Mouse (Mus musculus) CD8-positive naive resting alpha-beta T cell, adult 2 months (primary cell): ENCODE data around the gene Fbxl15.
A peak's percentile ranks its signal among the peaks of the same experiment; 100 is the strongest.

Source experiments
- DNase-seq, 2 experiments: peaks; one replicate each; pipeline ENCODE4 v3.0.0; 2022; ENCODE audit warnings: low read depth in 2 of 2, low spot score in 2 of 2

Gene Fbxl15

GRCm38 (mm10) chr19:46308303-46308702 is 19.7 kb upstream of the Fbxl15 start:
- no peak for DNase-seq

DNA sequence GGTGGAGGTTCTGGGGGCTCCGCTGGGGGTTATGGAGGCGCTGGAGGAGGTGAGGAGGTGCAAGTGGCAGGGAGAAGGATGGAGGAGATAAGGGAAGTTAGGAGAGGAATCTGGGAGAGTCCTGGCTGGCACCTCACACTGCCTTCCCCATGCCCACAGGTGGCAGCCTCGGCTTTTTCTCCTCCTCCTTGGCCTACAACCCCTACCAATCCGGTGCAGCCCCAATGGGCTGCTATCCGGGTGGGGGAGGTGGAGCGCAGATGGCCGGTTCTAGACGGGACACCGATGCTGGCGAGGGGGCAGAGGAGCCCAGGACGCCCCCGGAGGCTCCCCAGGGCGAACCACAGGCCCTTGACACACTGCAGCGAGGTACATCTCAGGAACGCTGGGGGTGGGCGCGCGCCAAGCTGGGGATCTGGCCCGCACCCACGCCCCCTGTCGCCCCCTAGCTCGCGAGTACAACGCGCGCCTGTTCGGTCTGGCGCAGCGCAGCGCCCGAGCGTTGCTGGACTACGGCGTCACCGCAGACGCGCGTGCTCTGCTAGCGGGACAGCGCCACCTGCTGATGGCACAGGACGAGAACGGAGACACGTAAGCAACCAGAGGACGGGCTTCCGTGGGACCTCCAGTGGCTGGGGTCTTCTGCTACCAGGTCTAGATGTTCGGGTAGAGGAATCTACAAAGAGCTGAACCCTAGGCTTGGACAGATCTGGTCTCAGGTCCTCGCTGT is 19.1 kb upstream of the Fbxl15 start:
- DNase-seq = peak; percentile 67 to 74

GRCm38 (mm10) chr19:46309651-46310305 is 18.2 kb upstream of the Fbxl15 start:
- DNase-seq = no peak

- no peak for DNase-seq
These were observed 17.6 kb upstream of the Fbxl15 start for GRCm38 (mm10) chr19:46310312-46310865.

DNA sequence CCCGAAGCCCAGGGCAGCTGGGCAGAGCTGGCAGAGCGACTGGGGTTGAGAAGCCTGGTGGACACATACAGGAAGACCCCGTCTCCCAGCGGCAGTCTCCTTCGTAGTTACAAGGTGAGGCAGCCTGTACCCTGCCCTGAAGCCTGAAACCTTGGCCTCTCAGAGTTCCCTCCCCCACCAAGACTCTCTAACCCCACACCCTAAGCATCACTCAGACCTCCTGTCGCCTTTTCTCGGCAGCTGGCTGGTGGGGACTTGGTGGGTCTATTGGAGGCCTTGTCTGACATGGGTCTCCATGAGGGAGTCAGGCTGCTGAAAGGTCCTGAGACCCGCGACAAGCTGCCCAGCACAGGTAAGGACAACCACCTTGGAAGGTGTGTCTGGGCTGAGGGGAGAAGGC is 16.6 kb upstream of the Fbxl15 start:
- no peak for DNase-seq

DNA sequence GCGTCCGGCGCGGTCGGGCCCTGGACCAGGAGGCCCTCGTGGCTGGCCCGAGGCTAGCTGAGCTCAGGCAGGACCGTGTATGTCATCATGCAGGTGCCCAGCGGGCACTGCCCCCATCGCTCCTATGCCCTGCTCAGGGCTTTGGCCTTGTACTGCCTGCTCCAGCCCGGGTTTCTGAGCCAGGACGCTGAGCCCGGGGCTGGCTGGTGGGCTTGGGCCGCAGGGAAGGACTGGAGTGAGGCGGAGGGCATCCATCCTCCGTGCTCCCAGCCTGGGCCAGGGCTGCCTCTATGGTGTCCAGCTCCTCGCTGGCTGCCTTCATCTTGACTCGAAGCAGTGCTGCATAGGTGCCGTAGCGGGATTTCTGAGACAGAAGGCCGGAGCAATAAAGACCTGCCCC is 15.4 kb upstream of the Fbxl15 start:
- DNase-seq = no peak

- no peak for DNase-seq
These were observed 14.9 kb upstream of the Fbxl15 start for GRCm38 (mm10) chr19:46313116-46313515.

DNA sequence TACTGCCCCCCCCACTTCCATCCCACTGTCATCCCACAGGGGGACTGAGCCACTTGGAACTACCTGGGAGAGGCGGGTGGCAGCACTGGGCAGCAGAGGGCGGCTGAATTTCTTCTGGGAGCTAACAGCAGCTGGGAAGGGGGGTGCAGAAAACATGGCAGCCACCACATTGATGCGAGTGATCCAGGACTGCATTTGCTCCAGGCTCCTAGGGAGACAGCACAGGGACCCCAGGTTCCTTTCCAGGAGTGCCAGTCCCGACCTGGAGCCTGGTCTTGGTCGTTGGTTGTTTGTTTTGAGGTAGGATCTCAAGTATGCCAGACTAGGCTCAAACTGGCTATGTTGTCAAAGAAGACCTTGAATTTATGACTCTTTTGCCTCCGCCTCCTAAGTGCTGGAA is 14.4 kb upstream of the Fbxl15 start:
- DNase-seq = no peak

GRCm38 (mm10) chr19:46314151-46314601 is 13.8 kb upstream of the Fbxl15 start:
- no peak for DNase-seq

DNA sequence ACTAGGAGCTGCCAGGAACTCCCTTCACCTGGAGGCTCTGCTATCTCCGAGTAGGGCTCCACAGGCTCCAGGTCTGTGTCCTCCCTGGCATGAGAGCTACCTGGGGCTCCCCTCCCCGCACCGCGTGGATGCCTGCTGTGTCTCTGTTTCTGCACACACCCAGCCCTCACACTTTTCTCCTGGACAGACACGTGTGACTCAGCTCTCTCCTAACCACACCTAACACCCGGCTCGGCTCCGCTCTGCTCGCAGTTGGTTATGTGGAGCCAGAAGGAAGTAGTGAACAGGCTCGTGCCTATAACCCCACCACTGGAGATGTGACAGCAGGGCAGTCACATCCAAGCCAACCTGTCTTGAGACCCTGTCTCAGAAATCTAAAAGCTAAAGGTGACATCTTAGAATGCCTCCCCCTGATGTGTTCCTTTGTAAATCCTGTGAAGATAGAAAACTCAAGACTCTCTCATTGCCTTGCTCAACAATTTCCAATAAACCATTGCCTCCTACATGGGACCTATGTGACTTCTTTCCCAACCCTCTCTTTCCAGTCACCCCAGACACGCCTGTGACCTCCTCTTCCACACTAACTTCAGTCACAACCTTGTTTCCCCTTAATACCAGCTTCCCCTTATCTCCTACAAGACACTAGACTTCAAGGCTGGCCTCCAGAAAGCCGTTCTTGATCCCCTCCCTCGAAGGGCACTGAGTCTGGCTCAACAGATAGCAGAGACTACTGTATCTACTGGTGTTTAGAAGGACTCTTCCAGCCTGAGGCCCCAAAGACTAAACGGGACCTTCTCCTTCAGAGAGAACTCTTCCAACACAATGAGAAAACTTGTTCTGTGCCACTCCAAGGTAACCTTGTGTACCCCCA is 12.9 kb upstream of the Fbxl15 start:
- no peak for DNase-seq

GRCm38 (mm10) chr19:46315752-46316610 is 12.0 kb upstream of the Fbxl15 start:
- DNase-seq = no peak

DNA sequence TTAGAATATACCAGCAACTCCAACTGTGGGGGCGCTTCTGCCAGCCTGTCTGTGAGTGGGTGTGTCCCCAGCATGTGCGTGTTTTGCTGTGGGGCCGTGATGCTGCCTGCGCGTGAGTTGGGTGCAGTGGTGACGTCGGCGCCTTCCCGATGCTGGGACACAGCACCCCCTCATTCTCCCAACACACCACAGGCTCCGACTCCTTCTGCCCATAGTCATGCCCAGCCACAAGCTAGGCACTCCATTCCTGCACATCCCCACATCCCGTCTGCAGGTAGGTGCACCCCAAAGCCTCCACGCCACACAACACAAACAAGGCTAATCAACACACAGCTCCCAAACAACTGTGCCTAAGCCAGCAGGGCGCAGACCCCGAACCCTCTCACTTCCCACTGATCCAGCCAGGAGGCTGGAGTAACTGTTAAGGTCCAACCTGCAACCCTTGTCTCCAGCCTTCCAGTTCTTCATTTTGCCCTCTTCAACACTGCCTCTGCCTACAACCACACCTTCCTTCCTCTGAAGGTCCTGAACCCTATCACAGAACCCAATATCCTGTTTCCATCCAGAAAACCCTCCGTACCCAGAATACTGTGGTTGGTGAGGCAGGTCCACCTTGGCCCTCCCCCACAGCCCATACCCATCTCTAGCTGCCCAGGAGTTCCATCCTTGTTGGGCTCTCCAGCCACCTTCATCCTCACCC is 11.0 kb upstream of the Fbxl15 start:
- DNase-seq = no peak

- DNase-seq = no peak
These were observed 10.5 kb upstream of the Fbxl15 start for GRCm38 (mm10) chr19:46317546-46317885.

- DNase-seq = no peak
These were observed 9.9 kb upstream of the Fbxl15 start for GRCm38 (mm10) chr19:46318031-46318471.

DNA sequence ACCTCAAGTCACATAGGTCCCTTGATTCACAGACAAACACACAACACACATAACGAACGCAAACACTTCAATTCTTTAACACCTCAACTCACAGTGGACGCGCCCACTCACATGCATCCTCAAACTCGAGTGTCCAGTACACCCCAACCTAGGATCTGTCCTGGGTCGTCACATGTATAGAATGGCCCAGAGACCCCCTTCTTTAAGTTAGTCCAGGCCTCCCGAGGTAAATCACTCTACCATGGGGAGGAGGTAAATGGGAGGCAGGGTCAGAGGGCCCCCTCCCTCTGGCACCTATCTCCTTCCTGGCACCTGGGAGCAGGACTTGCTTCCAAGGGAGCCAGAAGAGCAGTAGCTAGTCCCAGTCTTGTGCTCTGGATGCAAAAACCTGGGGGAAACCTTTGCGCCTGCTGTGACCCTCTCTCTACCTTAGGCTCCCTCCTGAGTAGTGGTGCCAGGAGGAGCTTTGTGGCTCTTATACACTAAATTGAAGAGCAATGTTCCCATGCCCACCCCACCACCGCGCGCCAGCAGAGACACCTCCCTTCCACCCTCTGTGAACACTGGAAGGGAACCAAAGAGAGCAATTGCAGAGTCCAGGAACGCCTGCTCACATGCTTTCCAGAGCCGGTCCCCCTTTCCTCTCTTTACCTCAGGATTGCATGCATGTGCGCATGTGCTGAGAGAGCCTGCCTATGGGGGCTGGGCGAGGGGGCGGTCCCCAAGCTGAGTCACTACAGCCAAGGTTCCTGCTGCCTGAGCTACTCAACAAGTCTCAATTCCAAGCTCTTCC is 9.2 kb upstream of the Fbxl15 start:
- no peak for DNase-seq

- no peak for DNase-seq
These were observed 7.8 kb upstream of the Fbxl15 start for GRCm38 (mm10) chr19:46320076-46320785.

GRCm38 (mm10) chr19:46321101-46321943 is 6.7 kb upstream of the Fbxl15 start:
- no peak for DNase-seq
